24 mouse cellular contexts compared by ENCODE assay signal in the genomic region with DNA sequence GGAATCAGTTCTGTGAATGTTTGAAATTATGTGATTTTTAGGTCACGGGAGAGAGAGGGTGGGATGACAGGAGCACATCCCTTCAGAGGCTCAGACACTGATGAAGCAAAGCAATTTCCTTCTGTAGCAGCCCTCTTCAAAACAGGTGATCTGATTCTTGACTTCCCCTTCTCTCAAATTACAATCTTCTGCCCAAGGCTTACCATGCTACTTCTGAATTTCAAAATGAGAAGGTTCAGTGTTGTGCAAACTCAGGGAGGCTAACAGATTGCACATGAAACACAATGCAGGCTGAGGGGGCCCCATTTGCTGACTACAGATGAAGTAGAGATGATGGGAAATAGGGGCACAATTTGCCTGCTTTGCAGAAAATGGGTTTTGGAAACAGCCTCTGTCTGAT.
"Had no signal": no experiment of that assay in that cellular context is flagged by ENCODE, and none has a peak within 500 bp of the region (broad histone marks: within the 10 kb centered on the region; RNA-seq: fewer than 3 reads in every experiment).

No protein-coding gene starts in this region.

- H3K27ac ChIP-seq: gastrocnemius, adult 2 months; heart, embryonic 10.5 days; heart, embryonic 13.5 days; heart, embryonic 15.5 days; hindbrain, embryonic 15.5 days; hindbrain, postnatal 0 days; limb, embryonic 13.5 days; limb, embryonic 15.5 days; liver, embryonic 12.5 days; liver, embryonic 14.5 days had no signal

- H3K9ac ChIP-seq: heart, embryonic 13.5 days; heart, embryonic 15.5 days; hindbrain, embryonic 15.5 days; limb, embryonic 13.5 days; limb, embryonic 15.5 days; liver, embryonic 12.5 days; liver, embryonic 14.5 days had no signal

- H3K9me3 ChIP-seq: heart, embryonic 10.5 days; heart, embryonic 13.5 days; heart, embryonic 15.5 days; hindbrain, embryonic 15.5 days; limb, embryonic 13.5 days; limb, embryonic 15.5 days; liver, embryonic 12.5 days had no signal

- ATAC-seq: hindbrain, postnatal 0 days; intestine, embryonic 16.5 days; liver, embryonic 12.5 days had no signal

- DNase-seq: gastrocnemius, adult 2 months; gastrocnemius, postnatal 10 days; gastrocnemius, postnatal 25 days; heart, adult 18-20 months; heart, postnatal 14 days; heart, postnatal 36 days; kidney, adult 11 months; kidney, adult 2 months; kidney, adult 9 months; kidney, postnatal 10 days; kidney, postnatal 36 days; layer of hippocampus, adult 9-11 months; layer of hippocampus, postnatal 36 days; left cerebral cortex, postnatal 4 days had no signal

- H3K4me2 ChIP-seq: heart, embryonic 13.5 days; heart, embryonic 15.5 days; hindbrain, embryonic 15.5 days; limb, embryonic 13.5 days; limb, embryonic 15.5 days; liver, embryonic 12.5 days had no signal

- H3K27me3 ChIP-seq: heart, embryonic 13.5 days; heart, embryonic 15.5 days; hindbrain, embryonic 15.5 days; limb, embryonic 13.5 days; limb, embryonic 15.5 days; liver, embryonic 12.5 days had no signal

- H3K36me3 ChIP-seq: heart, embryonic 10.5 days; heart, embryonic 13.5 days; heart, embryonic 15.5 days; hindbrain, embryonic 15.5 days; limb, embryonic 13.5 days; limb, embryonic 15.5 days; liver, embryonic 12.5 days had no signal

- H3K4me3 ChIP-seq: gastrocnemius, adult 2 months; heart, embryonic 10.5 days; heart, embryonic 13.5 days; heart, embryonic 15.5 days; hindbrain, embryonic 15.5 days; limb, embryonic 13.5 days; limb, embryonic 15.5 days; liver, embryonic 12.5 days had no signal
